Mouse (Mus musculus) brown adipose tissue, adult 24 weeks (tissue): ENCODE results near the gene Commd6. TPM values are rescaled to one million over a fixed set of nuclear protein-coding genes. Genes with fewer than 3 reads are reported as not detected.
"Not testable (repeated sequence)": the region's sequence is repeated elsewhere in the genome, so short reads cannot be mapped to it uniquely, and the experiment has no call there.

Experiments
- H3K27ac ChIP-seq: fragments of 200-500 bp; replicated peaks from 2 replicates; pipeline ENCODE4 v1.5.1; 2012; ENCODE audit warnings: low read depth, mild to moderate bottlenecking, low read length
- H3K4me1 ChIP-seq: fragments of 200-500 bp; 2 replicates; pipeline ENCODE4 v1.6.1; 2012; ENCODE audit warnings: low read length, mixed read lengths; ENCODE audit not compliant: control insufficient read depth, insufficient read depth, insufficient read length
- H3K4me3 ChIP-seq: fragments of 200-500 bp; 2 replicates; pipeline ENCODE4 v1.5.1; 2012; ENCODE audit warnings: low read depth, mild to moderate bottlenecking, low read length, moderate library complexity; ENCODE audit not compliant: insufficient read depth
- polyA plus RNA-seq: library from polyadenylated mRNA; stranded (reverse); fragments of >200 nt; gene quantifications from 2 replicates; pipeline ENCODE4 v1.2.4, GENCODE M21; 2012; ENCODE audit not compliant: missing spikeins, insufficient read depth, insufficient read length

Commd6 gene
- polyA plus RNA-seq, 1 experiment, result 160 TPM

DNA sequence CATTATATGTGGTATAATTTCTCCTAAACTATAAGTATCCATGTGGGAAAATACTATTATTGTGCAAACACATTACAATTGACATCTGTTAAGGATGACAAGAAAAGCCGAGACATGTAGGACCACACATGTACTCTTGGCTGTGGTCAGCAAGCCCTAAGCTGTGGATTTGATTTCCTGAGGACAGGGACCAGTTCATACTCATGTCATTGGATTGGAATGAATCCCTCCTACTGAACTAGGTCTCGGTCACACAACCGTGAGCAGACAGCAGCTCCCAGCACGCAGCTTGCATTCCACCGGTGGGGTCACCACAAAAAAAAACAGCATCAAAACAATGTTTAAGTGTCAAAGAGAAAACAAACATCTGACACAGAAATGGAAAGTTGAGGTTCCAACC, 46.5 kb downstream of the Commd6 start:
- Histone ChIP-seq H3K4me1 (peaks cover 9% of the 10 kb centered on the region), H3K4me3 (no peak overlapping the region), H3K27ac (0 out of 2 replicates have a peak overlapping the region, but pooled peaks have one; percentile 34)

DNA sequence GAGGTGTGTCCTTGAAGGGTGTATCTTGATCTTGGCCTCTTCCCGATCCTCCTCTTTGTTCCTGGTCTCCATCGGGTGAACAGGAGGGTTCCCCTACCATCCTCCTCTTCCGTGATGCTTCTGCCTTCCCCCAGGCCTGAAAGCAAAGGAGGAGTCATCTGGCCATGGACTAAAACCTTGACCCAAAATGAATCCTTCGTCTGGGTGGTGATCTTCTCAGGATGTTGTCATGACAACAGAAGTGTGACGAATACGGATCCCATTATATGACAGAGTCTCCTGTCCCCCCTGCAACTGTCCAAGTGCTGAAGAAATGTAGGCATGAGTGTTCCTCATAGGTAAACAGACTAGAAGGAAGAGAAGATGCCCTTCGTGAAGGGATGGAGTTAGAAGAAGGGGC, 47.1 kb downstream of the Commd6 start:
- Histone ChIP-seq H3K4me1 (peaks cover 9% of the 10 kb centered on the region), H3K4me3 (no peak overlapping the region), H3K27ac (no peak overlapping the region)

DNA sequence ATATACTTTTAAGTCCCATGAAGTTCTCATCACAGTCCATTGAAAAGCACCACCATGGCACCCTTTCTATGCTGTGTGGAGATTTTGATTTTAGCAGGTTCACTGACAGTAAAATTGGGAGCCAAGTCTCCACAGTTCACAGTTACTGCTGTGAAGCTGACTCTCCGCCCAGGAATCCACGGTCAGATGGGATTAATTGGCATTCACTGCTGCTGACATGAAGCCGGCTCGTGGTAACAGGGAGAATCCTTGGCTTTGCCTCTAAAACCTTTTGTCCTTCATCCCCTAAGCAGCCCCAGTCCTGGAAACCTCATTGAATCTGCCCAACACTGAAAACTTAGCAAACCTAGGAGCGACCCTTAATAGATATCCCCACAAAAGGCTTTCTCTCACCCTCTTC, 49.4 kb downstream of the Commd6 start:
- Histone ChIP-seq H3K4me1 (peaks cover 6% of the 10 kb centered on the region; the same call in 1 of the 2 replicates), H3K4me3 (no peak overlapping the region)

DNA sequence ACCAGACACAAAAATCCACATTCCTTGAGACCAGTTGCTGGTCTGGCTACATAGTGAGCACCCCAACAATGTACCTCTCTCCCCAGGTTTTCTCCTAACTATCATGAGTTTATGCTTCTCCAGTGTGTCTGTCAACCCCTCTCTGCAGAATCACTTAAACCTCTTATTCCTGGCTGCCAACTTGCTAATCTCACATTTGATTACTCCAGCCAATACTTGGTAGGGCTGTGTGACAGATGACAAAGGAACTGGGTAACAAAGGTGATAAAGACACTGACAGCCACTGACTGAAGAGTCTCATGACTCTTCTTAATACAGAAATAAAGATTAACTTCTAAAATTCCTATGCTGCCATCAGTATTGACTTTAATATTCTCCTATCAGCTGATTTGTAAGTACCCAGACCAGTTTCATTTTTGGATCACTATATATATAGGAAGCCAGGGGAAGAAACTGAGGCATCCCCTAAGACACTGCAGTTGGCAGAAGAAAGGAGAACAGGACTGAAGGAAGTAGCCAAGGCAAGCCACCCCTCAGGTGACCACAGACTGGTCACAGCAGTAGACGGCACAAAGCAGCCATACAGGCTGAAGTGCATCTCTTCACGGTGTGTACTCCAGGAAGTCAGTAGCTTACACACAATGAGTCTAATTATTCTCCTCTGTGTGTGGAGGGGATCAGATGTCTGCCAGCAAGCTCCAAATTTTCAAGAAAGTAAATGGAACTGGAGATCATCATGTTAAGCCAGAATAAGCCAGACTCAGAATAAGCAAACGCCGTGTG, 52.1 kb downstream of the Commd6 start:
- not testable (repeated sequence) for H3K27ac ChIP-seq, H3K4me1 ChIP-seq, H3K4me3 ChIP-seq

More for the DNA sequence above, 49.4 kb downstream of the Commd6 start:
- H3K27ac ChIP-seq, result no peak overlapping the region

DNA sequence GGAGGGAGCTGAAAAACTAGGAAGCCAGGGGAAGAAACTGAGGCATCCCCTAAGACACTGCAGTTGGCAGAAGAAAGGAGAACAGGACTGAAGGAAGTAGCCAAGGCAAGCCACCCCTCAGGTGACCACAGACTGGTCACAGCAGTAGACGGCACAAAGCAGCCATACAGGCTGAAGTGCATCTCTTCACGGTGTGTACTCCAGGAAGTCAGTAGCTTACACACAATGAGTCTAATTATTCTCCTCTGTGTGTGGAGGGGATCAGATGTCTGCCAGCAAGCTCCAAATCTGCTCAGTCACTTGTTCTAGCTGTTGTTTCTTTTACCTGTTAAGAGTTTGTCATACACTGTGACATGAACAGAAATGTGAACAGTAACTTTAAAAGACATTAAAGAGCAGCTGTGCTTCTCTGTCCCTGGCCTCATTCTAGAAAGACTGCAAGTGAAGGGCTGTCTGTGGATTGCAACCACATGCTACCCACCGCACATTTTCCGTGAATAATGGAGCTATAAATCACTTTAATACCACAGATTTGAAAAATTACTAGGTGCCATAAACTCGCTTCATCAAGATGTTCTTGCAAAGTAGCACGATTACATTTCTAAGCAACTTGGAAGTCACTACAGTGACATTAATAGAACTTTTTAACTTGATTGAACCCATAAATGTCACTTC, 53.0 kb downstream of the Commd6 start:
- not testable (repeated sequence) for H3K4me1 ChIP-seq, H3K27ac ChIP-seq, H3K4me3 ChIP-seq

DNA sequence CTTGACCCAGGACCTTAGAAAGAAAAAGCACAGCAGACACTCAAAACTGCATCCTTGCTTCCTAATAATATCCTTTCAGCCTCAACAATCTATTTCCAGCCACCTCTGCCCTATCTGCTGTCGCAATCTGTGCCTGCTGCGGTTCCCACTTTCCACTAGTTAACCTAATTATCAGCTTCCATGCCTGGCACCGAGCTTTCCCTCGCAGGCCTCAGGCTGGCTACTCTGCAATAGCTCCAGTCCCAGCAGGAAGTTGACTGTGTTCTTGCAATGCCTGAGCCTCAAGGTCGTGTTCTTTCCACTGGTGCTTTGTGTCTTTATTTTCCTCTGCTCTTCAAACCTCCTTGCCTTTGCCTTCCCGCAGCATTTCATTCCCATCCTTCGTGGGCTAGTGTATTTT, 54.4 kb downstream of the Commd6 start:
- Histone ChIP-seq H3K4me3 (no peak overlapping the region), H3K27ac (peak overlapping the region; percentile 87), H3K4me1 (peaks cover 3% of the 10 kb centered on the region)

Other genes starting within 250 kb of the Commd6 start
- gene Tbc1d4, start 31.5 kb downstream of the Commd6 start, polyA plus RNA-seq, result 25.0 and 28.3 TPM in 2 replicates
- gene Uchl3, start 13.3 kb upstream of the Commd6 start, polyA plus RNA-seq, result 67.9 and 83.8 TPM in 2 replicates
- 5.8 TPM in 1 of 2 replicates, not detected in the other for gene Gm9922, start 89.1 kb upstream of the Commd6 start, polyA plus RNA-seq
- gene Lmo7, start 89.3 kb upstream of the Commd6 start, polyA plus RNA-seq, result 6.6 and 17.4 TPM in 2 replicates